Mouse (Mus musculus) yolk sac, embryonic 10.5 days (tissue): ENCODE data around the gene Tctex1d2.
"Not testable (repeated sequence)": the region's sequence is repeated elsewhere in the genome, so short reads cannot be mapped to it uniquely, and the experiment has no call there.

Experiments
- DNase-seq: peaks from one replicate; pipeline ENCODE4 v3.0.0-alpha.2; 2017; ENCODE audit warnings: low spot score

Gene Tctex1d2

DNA sequence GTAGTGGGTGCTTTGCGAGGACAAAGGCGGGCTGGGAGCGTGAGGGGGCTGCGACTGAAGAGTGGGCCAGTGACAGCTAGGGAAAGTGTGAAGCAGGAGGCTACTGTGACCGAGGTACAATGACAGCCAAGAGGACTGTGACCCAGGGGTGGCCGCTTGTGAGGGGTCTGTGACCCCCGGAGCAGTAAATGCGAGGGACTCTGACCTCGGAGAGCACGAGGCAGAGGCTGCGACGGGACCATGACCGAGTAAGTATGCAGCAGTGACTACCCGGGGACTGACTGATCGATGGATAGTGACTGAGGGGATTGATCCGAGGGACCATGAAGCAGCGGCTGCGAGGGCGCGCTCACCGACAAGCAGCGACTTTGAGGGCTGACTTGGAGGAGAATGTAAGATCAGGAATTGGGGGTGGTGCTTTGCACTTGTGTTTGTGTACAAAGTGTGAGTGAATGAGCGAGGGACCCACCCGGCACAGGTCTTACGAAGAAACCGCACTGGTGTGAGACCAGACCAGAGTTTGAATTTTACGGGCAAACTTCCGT, 11.6 kb downstream of the Tctex1d2 start:
- DNase-seq, result no peak

DNA sequence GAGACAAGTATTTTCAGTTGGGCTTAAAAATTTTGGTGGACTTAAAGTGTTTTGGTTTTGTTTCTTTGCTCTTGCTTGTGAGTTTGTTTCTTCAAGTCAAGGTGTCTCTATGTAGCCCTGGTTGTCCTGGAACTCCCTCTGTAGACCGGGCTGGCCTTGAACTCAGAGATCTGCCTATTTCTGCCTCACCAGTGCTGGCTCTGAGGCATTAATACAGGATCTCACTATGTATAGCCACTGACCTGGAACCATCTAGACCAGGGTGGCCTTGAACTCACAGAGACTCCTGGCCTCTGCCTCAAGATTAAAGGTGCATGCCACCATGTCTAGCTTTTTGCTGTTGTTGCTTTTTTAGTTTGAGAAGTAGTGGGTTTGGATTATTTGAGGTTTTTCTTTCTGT, 12.4 kb downstream of the Tctex1d2 start:
- no peak for DNase-seq

DNA sequence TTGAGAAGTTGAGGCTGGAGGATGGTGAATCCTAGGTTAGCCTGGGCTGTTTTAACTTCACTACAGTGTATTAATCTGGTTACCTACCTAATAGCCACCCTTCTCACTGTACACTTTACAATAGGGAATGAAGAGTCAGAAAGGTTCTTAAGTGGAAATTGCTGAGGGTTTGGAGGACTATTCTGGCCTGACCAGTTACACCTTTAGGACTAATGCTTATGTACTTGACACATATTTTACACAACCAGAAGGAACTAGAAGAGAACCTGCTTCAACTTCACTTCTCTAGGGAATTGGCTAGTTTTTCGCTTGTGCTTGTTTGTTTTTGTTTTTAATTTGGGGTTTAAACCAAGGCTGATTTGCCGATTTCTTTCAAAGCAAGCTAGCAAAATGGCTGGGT, 13.6 kb downstream of the Tctex1d2 start:
- DNase-seq, result no peak

DNA sequence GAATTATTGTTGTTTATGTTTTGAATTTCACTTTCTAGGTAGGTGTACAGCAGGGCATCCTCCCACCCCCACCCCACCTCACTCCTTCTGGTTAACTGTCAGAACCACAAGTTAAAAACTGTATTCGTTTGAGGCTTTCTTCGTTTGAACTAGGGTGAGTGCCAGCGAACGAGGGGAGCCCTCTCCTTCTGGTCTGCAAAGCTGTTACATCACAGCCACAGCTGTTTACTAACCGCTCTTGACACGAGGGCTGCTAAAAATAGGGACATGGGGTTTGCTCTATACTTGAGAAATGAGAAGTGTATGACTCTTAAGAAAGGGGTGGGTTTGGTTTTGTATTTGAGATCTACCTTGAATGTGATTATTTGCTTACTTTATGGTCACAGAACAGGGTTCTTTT, 14.6 kb downstream of the Tctex1d2 start:
- DNase-seq, result no peak

DNA sequence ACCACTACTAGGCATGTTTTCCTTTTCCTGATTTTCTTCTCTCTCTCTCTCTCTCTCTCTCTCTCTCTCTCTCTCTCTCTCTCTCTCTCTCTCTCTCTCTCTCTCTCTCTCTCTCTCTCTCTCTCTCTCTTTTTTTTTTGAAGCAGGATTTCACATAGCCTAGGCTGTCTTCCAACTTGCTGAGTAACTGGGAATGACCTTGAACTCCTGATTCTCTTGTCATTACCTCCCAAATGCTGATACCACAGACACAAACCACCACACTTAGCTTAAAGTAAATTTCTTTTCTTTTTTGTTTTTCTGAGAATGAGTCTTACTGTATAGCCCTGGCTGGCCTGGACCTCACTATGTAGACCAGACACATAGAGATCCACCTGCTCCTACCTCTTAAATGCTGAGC, 15.2 kb downstream of the Tctex1d2 start:
- DNase-seq, result no peak

DNA sequence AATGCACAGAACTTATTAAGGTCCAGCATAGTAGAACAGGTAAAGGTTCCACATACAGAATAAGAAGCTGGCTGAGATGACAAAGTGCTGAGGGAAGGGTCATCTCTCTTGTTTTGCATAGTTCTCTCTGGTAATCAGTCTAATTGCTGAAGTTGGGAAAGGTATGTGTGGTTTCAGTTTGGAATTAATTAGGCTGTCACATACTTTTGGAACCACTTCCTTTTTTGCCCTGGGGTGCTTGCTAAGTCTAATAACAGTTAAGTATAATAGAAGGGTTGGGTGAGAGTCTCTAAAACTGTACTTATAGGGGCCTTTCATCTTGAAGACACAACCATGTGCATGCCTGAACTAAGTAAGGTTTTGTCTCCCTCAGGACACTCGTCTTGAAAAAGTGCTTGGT, 17.2 kb downstream of the Tctex1d2 start:
- no peak for DNase-seq

DNA sequence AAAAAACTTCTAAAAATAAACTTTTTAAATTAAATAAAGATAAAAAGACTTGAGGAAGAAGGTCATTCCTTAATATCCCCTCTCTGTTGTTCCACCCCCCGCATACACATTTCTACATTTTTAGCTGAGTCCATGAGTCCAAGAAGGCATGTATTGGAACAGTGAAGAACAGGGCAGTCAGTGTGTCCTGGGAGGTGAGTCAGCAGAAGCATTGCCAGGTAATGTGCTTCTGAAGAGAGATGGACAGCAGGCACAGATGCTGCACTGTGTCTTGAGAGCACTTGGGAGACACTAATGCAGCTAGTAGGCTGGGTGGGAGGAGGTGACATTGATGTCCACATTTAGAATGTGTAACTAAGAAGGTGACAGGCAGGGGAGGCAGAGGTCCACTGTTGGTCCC, 17.8 kb downstream of the Tctex1d2 start:
- no peak for DNase-seq

DNA sequence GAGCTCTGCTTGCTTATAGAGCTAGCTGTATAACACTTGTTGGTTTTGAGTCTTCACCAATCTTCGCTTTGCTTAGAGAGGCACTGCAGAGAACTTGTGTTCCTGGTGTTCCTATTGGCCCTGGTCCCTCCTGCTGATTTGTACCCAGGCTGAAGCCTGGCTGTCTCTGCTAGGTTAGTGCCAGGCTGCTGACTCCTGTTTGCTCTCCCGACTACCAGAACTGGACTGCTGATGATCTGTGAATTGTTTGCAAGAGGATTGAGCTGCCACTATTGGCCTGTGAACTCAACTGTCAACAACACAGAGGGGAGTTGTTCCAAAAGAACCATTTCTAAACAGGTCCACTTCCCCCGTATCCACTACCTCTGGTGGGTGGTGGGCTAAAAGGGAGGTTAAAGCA, 21.9 kb downstream of the Tctex1d2 start:
- no peak for DNase-seq

DNA sequence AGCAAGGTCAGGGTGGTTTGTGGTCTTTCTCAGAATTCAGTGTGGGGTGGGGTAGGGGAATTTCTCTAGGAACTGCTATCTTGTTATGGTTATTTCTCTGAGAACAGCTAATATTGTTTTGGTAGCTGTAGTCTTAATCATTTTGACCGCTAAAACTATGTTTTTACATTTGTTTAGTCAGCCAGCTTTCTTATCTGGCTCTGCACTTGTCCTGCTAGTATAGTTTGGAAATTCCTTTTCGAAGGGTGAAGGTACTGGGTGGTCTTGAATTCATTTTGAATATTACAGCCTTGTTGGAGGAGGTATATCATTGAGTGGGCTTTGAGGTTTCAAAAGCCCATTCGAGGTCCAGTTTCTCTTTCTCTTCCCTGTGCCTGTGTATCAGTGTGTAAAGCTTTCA, 25.1 kb downstream of the Tctex1d2 start:
- DNase-seq, result not testable (repeated sequence)

DNA sequence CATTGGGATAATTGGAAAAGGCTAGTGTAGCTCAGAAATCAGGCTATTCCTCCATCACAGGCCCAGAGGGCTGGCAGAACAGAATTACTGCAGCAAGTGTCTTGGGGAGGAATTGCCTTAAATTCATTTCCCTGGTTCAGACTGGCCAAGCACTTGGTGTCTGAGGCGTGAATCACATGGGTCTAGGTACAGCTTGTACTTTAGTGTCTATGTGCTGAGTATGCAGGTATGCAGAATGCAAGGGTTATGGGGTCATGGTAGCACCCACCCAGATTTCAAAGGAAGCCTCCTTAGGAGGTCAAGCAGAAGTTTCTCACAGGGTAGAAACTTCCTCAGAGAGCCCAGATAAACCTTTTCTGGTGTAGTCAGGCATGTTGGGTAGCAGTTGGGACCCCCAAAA, 26.1 kb downstream of the Tctex1d2 start:
- DNase-seq, result no peak

DNA sequence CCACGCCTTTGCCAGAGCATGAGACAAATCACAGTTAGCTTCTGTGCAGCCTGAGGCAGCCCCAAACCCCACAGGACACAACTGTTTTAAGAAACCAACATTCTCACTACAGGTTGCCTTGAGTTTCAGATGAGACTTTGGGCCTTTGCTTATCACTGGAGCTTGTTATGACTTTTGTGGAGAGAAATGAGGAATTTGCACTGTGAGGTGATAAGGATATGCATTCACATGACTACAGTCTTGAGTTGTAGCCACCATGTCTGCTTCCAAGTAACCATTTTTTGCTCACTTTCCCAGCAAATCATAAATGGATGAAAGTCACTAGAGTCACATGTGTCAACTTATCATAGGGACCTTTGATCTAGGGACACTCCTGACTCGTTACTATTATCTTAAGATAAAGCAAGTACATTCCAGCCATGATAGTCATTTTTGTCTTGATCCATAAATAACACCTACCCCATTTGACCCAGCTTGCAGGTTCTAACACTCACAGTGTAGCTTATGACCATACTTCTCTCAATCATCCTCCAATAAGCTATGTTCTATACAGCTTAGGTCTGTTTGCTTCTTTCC, 27.1 kb downstream of the Tctex1d2 start:
- no peak for DNase-seq

DNA sequence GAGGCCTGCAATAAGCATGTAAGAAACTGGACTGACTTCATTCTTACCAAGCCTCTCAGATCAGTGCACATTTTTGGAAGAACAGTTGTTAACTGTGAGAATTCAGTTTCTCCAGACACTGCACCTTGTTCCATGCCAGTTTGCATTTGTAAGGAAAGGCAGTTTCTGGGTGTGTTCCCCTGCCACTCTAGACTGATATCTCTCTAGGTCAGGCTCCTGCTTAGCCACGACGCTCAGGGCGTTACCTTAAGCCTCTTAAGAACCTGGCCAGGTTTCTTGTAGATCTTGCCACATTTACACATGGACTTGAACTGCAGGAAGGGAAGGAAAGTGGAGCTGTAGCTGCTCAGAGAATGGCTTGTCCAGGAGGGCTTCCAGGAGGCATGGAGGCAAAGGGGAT, 30.2 kb downstream of the Tctex1d2 start:
- no peak for DNase-seq

DNA sequence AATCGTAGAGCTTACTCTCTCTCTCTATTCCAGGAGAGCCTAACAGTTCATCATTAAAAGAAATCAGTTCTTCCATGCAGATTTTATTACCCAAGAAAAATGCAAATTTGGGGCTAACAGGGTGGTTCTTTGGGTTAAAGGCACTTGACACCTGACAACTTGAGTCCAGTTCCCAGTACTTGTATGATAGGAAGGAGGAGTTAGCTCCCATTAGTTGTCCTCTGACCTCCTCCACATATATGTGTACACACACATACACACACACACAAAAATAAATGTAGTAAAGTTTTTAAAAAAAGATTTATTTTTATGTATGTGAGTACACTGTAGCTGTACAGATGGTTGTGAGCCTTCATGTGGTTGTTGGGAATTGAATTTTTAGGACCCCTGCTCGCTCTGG, 30.6 kb downstream of the Tctex1d2 start:
- no peak for DNase-seq

DNA sequence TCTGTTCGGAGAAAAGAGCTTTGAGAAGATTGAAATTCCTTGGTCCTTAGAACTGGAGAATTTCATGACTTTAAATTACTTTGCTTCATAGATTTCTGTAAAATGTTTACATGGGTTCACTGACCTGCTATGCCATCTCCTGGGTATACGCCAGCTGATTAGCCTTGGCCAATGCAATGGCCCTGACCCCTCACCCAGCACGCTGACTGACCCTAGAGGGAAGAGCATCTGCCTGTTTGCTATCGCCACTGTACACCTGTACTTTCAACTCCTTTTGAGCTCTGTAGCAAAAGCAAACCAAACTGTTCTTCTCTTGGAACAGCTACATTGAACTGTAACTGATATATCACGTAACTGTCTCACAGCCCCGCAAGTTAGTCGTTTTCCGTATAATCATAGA, 33.6 kb downstream of the Tctex1d2 start:
- no peak for DNase-seq

DNA sequence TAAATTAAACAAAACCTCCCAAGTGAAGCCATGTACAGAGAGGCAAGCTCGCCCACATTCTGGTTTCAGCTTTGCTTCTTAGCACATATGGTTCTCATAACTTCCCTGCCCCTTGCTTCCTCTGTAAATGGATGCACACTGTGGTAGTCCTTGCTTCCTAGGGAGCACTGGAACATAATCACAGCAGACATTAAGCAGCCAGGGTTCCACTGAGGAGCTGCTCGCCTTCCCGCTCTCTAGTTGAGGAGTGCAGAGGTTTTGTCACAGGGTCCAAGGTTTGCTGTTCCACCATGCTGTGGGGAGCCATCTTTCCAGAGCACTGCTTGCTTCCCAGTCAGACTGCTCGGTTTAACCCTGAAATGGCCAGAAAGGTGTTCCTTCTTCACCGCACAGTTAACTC, 35.1 kb downstream of the Tctex1d2 start:
- no peak for DNase-seq

DNA sequence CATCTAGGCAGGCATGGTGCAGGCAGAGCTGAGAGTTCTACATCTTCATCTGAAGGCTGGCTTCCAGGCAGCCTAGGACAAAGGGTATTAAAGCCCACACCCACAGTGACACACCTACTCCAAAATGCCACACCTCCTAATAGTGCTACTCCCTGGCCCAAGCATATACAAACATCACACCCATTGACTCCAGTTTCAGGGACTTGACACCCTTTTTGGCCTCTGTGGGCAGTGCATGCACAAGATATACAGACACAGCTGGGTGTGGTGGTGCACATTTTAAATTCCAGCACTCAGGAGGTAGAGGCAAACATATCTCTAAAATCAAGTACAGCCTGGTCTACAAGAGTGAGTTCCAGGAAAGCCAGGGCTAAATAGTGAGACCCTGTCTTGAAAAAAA, 36.6 kb downstream of the Tctex1d2 start:
- DNase-seq, result no peak

DNA sequence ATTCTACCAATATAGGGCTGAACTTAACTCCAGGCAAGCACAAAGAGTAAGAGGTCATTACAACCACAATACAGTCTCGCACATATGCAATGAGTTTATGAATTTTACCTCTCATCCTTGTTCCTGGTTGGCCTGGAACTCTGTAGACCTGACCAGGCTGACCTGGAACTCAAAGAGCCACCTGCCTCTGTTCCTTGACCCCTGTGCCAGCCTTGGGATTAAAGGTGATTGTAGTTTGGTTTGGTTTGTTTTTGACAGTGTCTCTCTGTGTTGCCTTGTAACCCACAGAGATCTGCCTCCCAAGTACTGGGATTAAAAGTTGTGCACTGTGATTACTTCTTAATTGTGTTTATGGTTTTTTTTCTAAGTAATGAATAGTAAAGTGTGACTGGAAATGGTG, 37.3 kb downstream of the Tctex1d2 start:
- DNase-seq, result no peak

DNA sequence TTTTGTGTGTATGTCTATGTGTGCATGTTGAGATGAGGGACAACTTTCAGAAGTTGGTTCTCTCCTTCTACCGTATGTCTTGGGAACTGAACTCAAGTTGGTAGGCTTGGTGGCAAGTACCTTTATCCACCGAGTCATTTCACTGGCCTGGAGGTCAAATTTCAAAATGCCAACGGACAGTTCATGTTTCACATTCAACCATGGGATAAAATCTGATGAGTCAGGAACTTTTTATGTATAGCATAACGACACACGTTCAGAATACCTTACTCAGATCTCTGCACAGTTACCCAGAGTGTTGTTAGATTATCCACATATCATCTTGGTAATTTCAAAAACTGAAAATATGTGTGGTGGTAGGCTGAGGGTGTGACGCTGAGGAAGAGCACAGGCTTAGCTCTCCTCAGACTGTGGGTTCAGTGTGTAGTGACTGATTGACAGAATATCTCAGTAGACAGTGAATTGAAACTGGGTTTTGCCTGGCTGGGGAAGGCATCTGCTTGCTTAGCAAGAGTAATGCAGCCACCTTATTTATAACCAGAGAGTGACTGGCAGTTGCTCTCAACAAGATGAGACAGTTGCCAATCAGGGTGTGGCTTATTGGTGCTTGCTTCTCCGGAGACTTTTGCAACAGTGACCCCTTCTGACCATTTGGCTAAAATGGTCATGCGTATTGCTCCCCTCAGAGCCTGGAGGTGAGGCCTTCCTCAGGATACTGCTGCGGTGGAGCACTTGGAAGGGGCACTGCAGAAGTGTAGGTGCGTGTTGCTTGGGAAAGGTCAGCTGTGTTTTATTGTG, 38.3 kb downstream of the Tctex1d2 start:
- DNase-seq, result peak; percentile 25

DNA sequence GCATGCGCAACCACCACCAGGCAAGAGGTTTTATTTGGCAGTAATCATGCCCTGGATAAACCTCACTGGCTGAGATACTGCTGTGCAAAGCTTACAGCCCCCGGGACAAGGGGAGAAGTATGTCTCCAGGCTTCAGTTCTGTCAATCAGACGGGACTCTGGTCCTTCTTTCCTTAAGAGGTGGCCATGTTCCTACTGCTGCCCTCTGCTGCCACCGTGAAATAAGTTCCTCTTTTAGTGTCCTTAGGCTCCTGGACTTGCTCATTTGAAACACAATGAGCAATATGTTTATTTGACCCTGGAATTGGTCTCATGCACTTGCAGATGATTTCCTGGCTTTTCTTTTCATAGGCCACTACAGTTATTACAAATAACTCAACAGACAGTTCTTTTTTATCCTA, 41.0 kb downstream of the Tctex1d2 start:
- DNase-seq, result no peak

DNA sequence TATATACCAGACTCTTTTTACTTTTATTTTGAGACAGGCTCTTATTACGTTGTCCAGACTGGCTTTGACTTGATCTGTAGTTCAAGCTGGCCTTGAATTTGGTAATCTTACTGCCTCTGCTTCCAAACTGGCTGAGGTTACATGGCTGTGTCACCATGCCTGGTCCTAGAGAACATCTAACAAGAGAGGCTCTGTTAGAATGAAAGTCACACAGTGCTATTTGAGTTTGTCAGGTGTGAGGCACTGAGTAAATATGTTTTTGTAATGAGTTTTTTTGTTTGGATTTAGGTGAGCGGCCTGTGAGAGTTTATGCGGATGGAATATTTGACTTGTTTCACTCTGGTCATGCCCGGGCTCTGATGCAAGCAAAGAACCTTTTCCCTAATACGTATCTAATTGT, 42.2 kb downstream of the Tctex1d2 start:
- no peak for DNase-seq

DNA sequence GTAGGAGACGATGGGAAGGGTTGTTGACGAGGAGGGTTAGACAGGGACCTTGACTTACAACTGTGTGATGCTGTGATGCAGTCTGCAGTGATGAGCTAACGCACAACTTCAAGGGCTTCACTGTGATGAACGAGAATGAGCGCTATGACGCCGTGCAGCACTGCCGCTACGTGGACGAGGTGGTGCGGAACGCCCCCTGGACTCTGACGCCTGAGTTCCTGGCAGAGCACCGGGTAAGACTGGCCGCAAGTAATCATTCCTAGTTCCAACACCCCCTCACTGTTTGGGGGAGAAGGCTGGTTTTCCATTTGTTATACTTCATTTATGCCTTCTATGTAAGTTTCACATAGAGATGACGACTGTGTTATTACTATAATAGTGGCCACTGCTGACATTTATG, 43.4 kb downstream of the Tctex1d2 start:
- no peak for DNase-seq

DNA sequence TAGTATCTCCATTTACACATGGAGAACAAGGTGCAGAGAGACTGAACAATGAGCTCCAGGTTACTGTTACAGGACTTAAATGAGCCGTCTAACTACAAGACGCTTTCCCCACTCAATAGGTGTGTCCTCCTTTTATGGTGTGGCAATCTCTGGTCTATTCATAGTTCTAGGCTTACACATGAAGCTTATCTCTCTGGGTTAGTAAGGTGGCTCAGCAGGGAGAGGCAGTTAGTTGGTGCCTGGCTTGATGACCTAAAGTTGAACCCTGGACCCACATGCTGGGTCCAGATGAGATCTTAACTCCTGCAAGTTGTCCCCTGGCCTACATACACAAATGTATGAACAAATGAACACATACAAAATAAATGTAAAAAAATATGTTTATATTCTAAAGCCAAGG, 43.9 kb downstream of the Tctex1d2 start:
- no peak for DNase-seq

DNA sequence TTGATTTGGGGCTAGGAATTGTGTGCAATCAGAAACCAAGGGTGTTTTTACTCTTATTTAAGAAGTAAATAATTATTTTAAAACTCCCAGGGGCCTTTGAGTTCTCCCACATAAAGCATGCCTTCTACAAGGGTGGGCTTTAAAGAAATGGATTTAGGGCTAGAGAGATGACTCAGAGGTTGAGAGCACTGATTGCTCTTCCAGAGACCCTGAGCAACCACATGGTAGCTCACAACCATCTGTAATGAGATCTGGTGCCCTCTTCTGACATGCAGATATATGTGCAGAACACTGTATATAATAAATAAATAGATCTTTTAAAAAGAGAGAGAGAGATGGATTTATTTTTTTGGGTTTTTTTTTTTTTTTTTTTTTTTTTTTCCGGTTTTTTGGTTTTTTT, 45.4 kb downstream of the Tctex1d2 start:
- no peak for DNase-seq

DNA sequence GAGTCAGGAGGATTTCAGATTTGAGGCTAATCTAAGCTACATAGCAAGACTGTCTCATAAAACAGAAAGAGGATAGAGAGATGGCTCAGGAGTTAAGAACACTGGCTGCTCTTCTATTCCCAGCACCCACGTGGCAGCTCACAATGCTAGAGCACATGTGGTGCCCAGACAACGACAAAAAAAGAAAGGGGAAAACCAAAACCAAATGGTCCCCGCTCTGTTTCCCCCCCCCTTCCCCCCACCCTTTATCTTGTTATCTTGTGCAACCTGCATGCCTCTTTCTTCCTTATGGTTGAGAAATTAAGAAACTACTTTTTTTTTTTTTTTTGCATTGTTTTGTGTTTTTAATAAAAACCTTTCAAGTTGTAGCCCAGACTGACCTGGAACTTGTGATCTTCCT, 49.0 kb downstream of the Tctex1d2 start:
- no peak for DNase-seq
